Mouse (Mus musculus) hindbrain, embryonic 12.5 days (tissue): ENCODE measurements at regions not wholly inside any gene's neighbourhood (a gene's known extent, or its start where the extent isn't known, plus 50 kb on each side); places are given as distances from the start of the nearest gene placed in this dataset.

Experiments used
- ATAC-seq: fragments of 200-750 bp; cut with Nextera tagmentation; 2 replicates; pipeline ENCODE4 v1.8.0; 2017; ENCODE audit warnings: moderate TSS enrichment; ENCODE audit not compliant: low FRiP score
- H3K27ac ChIP-seq: fragments of 300-500 bp; sonication (generic); 2 replicates; pipeline ENCODE4 v1.5.1; 2016; ENCODE audit warnings: mild to moderate bottlenecking
- H3K27me3 ChIP-seq: fragments of 300-500 bp; sonication (generic); 2 replicates; pipeline ENCODE4 v1.6.1; 2016; ENCODE audit warnings: mild to moderate bottlenecking
- H3K36me3 ChIP-seq: fragments of 300-500 bp; sonication (generic); 2 replicates; pipeline ENCODE4 v1.6.1; 2016; ENCODE audit warnings: mild to moderate bottlenecking
- H3K4me1 ChIP-seq: fragments of 300-500 bp; sonication (generic); 2 replicates; pipeline ENCODE4 v1.6.1; 2016
- H3K4me2 ChIP-seq: fragments of 300-500 bp; sonication (generic); replicated peaks from 2 replicates; pipeline ENCODE4 v1.6.1; 2016; ENCODE audit warnings: mild to moderate bottlenecking
- H3K4me3 ChIP-seq: fragments of 300-500 bp; sonication (generic); 2 replicates; pipeline ENCODE4 v1.5.1; 2016; ENCODE audit warnings: mild to moderate bottlenecking
- H3K9ac ChIP-seq: fragments of 300-500 bp; sonication (generic); 2 replicates; pipeline ENCODE4 v1.6.1; 2016; ENCODE audit warnings: mild to moderate bottlenecking, moderate library complexity
- H3K9me3 ChIP-seq: fragments of 300-500 bp; sonication (generic); replicated peaks from 2 replicates; pipeline ENCODE4 v1.6.1; 2016; ENCODE audit warnings: mild to moderate bottlenecking
- WGBS: fragments of 180-500 bp; shearing (Covaris S2); methylation state at CpG from one replicate; pipeline ENCODE4 v1.1.7; 2016; 5-methylcytosine and 5-hydroxymethylcytosine counted together

- H3K4me3 ChIP-seq = no peak overlapping the region
- no peaks in the 10 kb centered on the region for H3K36me3 ChIP-seq
- H3K9me3 ChIP-seq = no peaks in the 10 kb centered on the region
- 82% methylated on average over 8 of the region's 8 CpGs for WGBS
- no peak overlapping the region for H3K4me2 ChIP-seq
- no peaks in the 10 kb centered on the region for H3K27me3 ChIP-seq
- no peak overlapping the region for H3K9ac ChIP-seq
- H3K4me1 ChIP-seq = no peaks in the 10 kb centered on the region
- no peak for ATAC-seq
- no peak overlapping the region for H3K27ac ChIP-seq
Measured at GRCm38 (mm10) chr2:84072881-84073583, 82.7 kb downstream of the Gm13691 start.

- WGBS = 88% methylated on average over 3 of the region's 3 CpGs
Measured at GRCm38 (mm10) chr2:84075944-84076343, 85.6 kb downstream of the Gm13691 start.

GRCm38 (mm10) chr2:84079284-84079683 is 88.9 kb downstream of the Gm13691 start:
- 82% methylated on average over 8 of the region's 8 CpGs for WGBS

More at GRCm38 (mm10) chr2:84075944-84076343, 85.6 kb downstream of the Gm13691 start:
- Histone ChIP-seq H3K27me3 (no peaks in the 10 kb centered on the region), H3K9ac (no peak overlapping the region), H3K4me2 (no peak overlapping the region), H3K4me1 (no peaks in the 10 kb centered on the region), H3K36me3 (no peaks in the 10 kb centered on the region), H3K27ac (no peak overlapping the region), H3K9me3 (no peaks in the 10 kb centered on the region), H3K4me3 (no peak overlapping the region)
- ATAC-seq = no peak

GRCm38 (mm10) chr2:84080228-84080627 is 89.9 kb downstream of the Gm13691 start:
- no peak for ATAC-seq
- Histone ChIP-seq H3K27ac (no peak overlapping the region), H3K9me3 (no peaks in the 10 kb centered on the region), H3K36me3 (no peaks in the 10 kb centered on the region), H3K9ac (no peak overlapping the region), H3K27me3 (no peaks in the 10 kb centered on the region), H3K4me1 (no peaks in the 10 kb centered on the region), H3K4me3 (no peak overlapping the region), H3K4me2 (no peak overlapping the region)
- WGBS = 88% methylated on average over 3 of the region's 3 CpGs

More at GRCm38 (mm10) chr2:84079284-84079683, 88.9 kb downstream of the Gm13691 start:
- Histone ChIP-seq H3K4me1 (no peaks in the 10 kb centered on the region), H3K27me3 (no peaks in the 10 kb centered on the region), H3K27ac (no peak overlapping the region), H3K4me3 (no peak overlapping the region), H3K9ac (no peak overlapping the region), H3K9me3 (no peaks in the 10 kb centered on the region), H3K36me3 (no peaks in the 10 kb centered on the region), H3K4me2 (no peak overlapping the region)
- ATAC-seq = no peak

- no peaks in the 10 kb centered on the region for H3K9me3 ChIP-seq
- no peak for ATAC-seq
- H3K4me1 ChIP-seq = no peaks in the 10 kb centered on the region
- H3K27me3 ChIP-seq = no peaks in the 10 kb centered on the region
- no peaks in the 10 kb centered on the region for H3K36me3 ChIP-seq
- H3K9ac ChIP-seq = no peak overlapping the region
- WGBS = 81% methylated on average over 1 of the region's 1 CpGs
- no peak overlapping the region for H3K4me3 ChIP-seq
- no peak overlapping the region for H3K4me2 ChIP-seq
- H3K27ac ChIP-seq = no peak overlapping the region
Measured at GRCm38 (mm10) chr2:84094751-84095150, 104.4 kb downstream of the Gm13691 start.

- Histone ChIP-seq H3K4me3 (no peak overlapping the region), H3K36me3 (no peaks in the 10 kb centered on the region), H3K9me3 (no peaks in the 10 kb centered on the region), H3K27me3 (no peaks in the 10 kb centered on the region), H3K9ac (no peak overlapping the region), H3K27ac (no peak overlapping the region), H3K4me2 (no peak overlapping the region), H3K4me1 (no peaks in the 10 kb centered on the region)
- no peak for ATAC-seq
- 80% methylated on average over 4 of the region's 4 CpGs for WGBS
Measured at GRCm38 (mm10) chr2:84098746-84099145, 108.4 kb downstream of the Gm13691 start.

- no peak overlapping the region for H3K9ac ChIP-seq
- H3K4me3 ChIP-seq = no peak overlapping the region
- no peak overlapping the region for H3K27ac ChIP-seq
- no peak overlapping the region for H3K4me2 ChIP-seq
- H3K4me1 ChIP-seq = no peaks in the 10 kb centered on the region
- no peak for ATAC-seq
- 83% methylated on average over 6 of the region's 6 CpGs for WGBS
- no peaks in the 10 kb centered on the region for H3K36me3 ChIP-seq
- no peaks in the 10 kb centered on the region for H3K27me3 ChIP-seq
- H3K9me3 ChIP-seq = no peaks in the 10 kb centered on the region
Measured at GRCm38 (mm10) chr2:84113562-84113961, 123.2 kb downstream of the Gm13691 start.

- Histone ChIP-seq H3K9me3 (no peaks in the 10 kb centered on the region), H3K9ac (no peak overlapping the region), H3K27ac (no peak overlapping the region), H3K4me3 (no peak overlapping the region), H3K4me2 (no peak overlapping the region), H3K4me1 (no peaks in the 10 kb centered on the region), H3K36me3 (no peaks in the 10 kb centered on the region), H3K27me3 (no peaks in the 10 kb centered on the region)
- WGBS = 86% methylated on average over 2 of the region's 2 CpGs
- ATAC-seq = no peak
Measured at GRCm38 (mm10) chr2:84119839-84120238, 129.5 kb downstream of the Gm13691 start.

- H3K4me2 ChIP-seq = no peak overlapping the region
- no peak overlapping the region for H3K9ac ChIP-seq
- H3K36me3 ChIP-seq = no peaks in the 10 kb centered on the region
- no peak overlapping the region for H3K4me3 ChIP-seq
- no peak overlapping the region for H3K27ac ChIP-seq
- H3K4me1 ChIP-seq = no peaks in the 10 kb centered on the region
- no peaks in the 10 kb centered on the region for H3K27me3 ChIP-seq
- H3K9me3 ChIP-seq = no peaks in the 10 kb centered on the region
- no peak for ATAC-seq
- 87% methylated on average over 3 of the region's 3 CpGs for whole genome bisulfite sequencing
Measured at GRCm38 (mm10) chr2:84127586-84127985, 137.2 kb downstream of the Gm13691 start.

- Histone ChIP-seq H3K9ac (no peak overlapping the region), H3K4me1 (no peaks in the 10 kb centered on the region), H3K27me3 (no peaks in the 10 kb centered on the region), H3K4me3 (no peak overlapping the region), H3K36me3 (no peaks in the 10 kb centered on the region), H3K4me2 (no peak overlapping the region), H3K27ac (no peak overlapping the region), H3K9me3 (0 out of 2 replicates have a peak, but pooled peaks cover 3% of the 10 kb centered on the region)
- ATAC-seq = no peak
Measured at GRCm38 (mm10) chr2:84161742-84162141, 171.4 kb downstream of the Gm13691 start.

GRCm38 (mm10) chr2:84173450-84173849 is 183.1 kb downstream of the Gm13691 start:
- no peak overlapping the region for H3K4me2 ChIP-seq
- no peaks in the 10 kb centered on the region for H3K27me3 ChIP-seq
- H3K4me3 ChIP-seq = no peak overlapping the region
- ATAC-seq = no peak
- no peaks in the 10 kb centered on the region for H3K4me1 ChIP-seq
- H3K9ac ChIP-seq = no peak overlapping the region
- no peaks in the 10 kb centered on the region for H3K9me3 ChIP-seq
- no peak overlapping the region for H3K27ac ChIP-seq
- no peaks in the 10 kb centered on the region for H3K36me3 ChIP-seq
- 83% methylated on average over 3 of the region's 3 CpGs for WGBS

GRCm38 (mm10) chr2:84183624-84184287 is 193.4 kb downstream of the Gm13691 start:
- H3K9me3 ChIP-seq = no peaks in the 10 kb centered on the region

More at GRCm38 (mm10) chr2:84183624-84184287, 193.4 kb downstream of the Gm13691 start:
- Histone ChIP-seq H3K9ac (no peak overlapping the region), H3K36me3 (no peaks in the 10 kb centered on the region), H3K27me3 (no peaks in the 10 kb centered on the region), H3K4me1 (0 out of 2 replicates have a peak, but pooled peaks cover 3% of the 10 kb centered on the region), H3K4me2 (no peak overlapping the region), H3K4me3 (no peak overlapping the region), H3K27ac (no peak overlapping the region)
- ATAC-seq = no peak
- 47% methylated on average over 5 of the region's 5 CpGs for WGBS
